Mouse (Mus musculus) right cerebral cortex, postnatal 25 days (tissue): ENCODE measurements at regions not wholly inside any gene's neighbourhood (a gene's known extent, or its start where the extent isn't known, plus 50 kb on each side); places are given as distances from the start of the nearest gene placed in this dataset.

Source experiments
- DNase-seq: peaks from one replicate; pipeline ENCODE4 v3.0.0; 2022

GRCm38 (mm10) chr6:100923070-100923469, 89.6 kb downstream of the Ppp4r2 start:
- DNase-seq = no peak

GRCm38 (mm10) chr6:100923686-100924085, 90.3 kb downstream of the Ppp4r2 start:
- no peak for DNase-seq

GRCm38 (mm10) chr6:100928791-100929758, 95.7 kb downstream of the Ppp4r2 start:
- no peak for DNase-seq

GRCm38 (mm10) chr6:100929759-100930358, 96.4 kb downstream of the Ppp4r2 start:
- peak; percentile 43 for DNase-seq

GRCm38 (mm10) chr6:100930706-100931105, 97.3 kb downstream of the Ppp4r2 start:
- no peak for DNase-seq

- DNase-seq = no peak
Measured at GRCm38 (mm10) chr6:100934424-100934823, 101.0 kb downstream of the Ppp4r2 start.

- no peak for DNase-seq
Measured at GRCm38 (mm10) chr6:100937802-100938201, 104.4 kb downstream of the Ppp4r2 start.

GRCm38 (mm10) chr6:100938376-100938775, 105.0 kb downstream of the Ppp4r2 start:
- no peak for DNase-seq

- DNase-seq = no peak
Measured at GRCm38 (mm10) chr6:100939042-100939441, 105.6 kb downstream of the Ppp4r2 start.

GRCm38 (mm10) chr6:100939766-100940165, 106.3 kb downstream of the Ppp4r2 start:
- no peak for DNase-seq

GRCm38 (mm10) chr6:100941686-100942085, 108.3 kb downstream of the Ppp4r2 start:
- no peak for DNase-seq

GRCm38 (mm10) chr6:100942956-100943355, 109.5 kb downstream of the Ppp4r2 start:
- no peak for DNase-seq

- no peak for DNase-seq
Measured at GRCm38 (mm10) chr6:100945796-100946195, 112.4 kb downstream of the Ppp4r2 start.

- DNase-seq = no peak
Measured at GRCm38 (mm10) chr6:100948340-100948739, 114.9 kb downstream of the Ppp4r2 start.

GRCm38 (mm10) chr6:100951646-100952045, 118.2 kb downstream of the Ppp4r2 start:
- DNase-seq = no peak

GRCm38 (mm10) chr6:100952470-100952869, 119.0 kb downstream of the Ppp4r2 start:
- DNase-seq = no peak

GRCm38 (mm10) chr6:100954563-100954962, 121.1 kb downstream of the Ppp4r2 start:
- no peak for DNase-seq

GRCm38 (mm10) chr6:100966481-100966880, 133.1 kb downstream of the Ppp4r2 start:
- DNase-seq = no peak

GRCm38 (mm10) chr6:100968080-100968856, 134.8 kb downstream of the Ppp4r2 start:
- DNase-seq = peak; percentile 12

- DNase-seq = no peak
Measured at GRCm38 (mm10) chr6:100968960-100969359, 135.5 kb downstream of the Ppp4r2 start.

GRCm38 (mm10) chr6:100970810-100971447, 137.5 kb downstream of the Ppp4r2 start:
- DNase-seq = no peak

- DNase-seq = no peak
Measured at GRCm38 (mm10) chr6:100971462-100971955, 138.1 kb downstream of the Ppp4r2 start.
